Mouse (Mus musculus): Measurements from ENCODE around the gene Slc12a8.

DNA sequence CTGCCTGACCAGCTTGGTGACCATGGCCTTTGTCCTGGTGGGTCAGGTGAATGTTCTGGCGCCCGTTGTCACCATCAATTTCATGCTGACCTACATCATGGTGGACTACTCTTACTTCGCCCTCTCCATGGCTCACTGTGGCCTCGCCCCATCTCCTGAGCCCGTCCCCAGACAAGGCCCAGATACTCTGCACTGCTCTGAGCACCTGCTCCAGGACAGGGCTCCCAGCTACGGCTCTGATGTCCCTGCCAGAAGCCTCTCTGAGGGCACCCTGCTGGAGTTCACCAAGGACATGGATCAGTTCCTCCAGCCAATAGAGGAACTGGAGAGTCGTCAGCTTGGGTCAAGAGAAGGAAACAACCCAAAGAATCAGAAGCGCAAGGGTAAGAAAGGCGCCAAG lies 107.5 kb downstream of the Slc12a8 start:
- no peak for TF ChIP-seq POLR2A (IDR thresholded peaks at IDR 0.05; ENCODE audit: borderline replicate concordance, control insufficient read depth, low read depth, low read length)
- TF ChIP-seq CTCF (IDR thresholded peaks at IDR 0.05; ENCODE audit: control insufficient read depth, insufficient read depth, low read length) = no peak

Data from bone marrow, adult 2 months (tissue).